Mouse (Mus musculus) heart, postnatal 4 days (tissue): Measurements from ENCODE around the gene Mrgprg. TPM values are rescaled to one million over a fixed set of nuclear protein-coding genes. Genes with fewer than 3 reads are reported as not detected.
A peak's percentile ranks its signal among the peaks of the same experiment; 100 is the strongest.

ENCODE experiments used
- DNase-seq: peaks from one replicate; pipeline ENCODE4 v3.0.0; 2021
- total RNA-seq, 2 experiments: library from RNA; stranded (reverse); gene quantifications; 2 replicates each; pipeline ENCODE4 v1.2.3; 2021

Mrgprg gene
- total RNA-seq, 2 experiments from 2014 or later = not detected

GRCm38 (mm10) chr7:143755357-143756124 lies 11.3 kb downstream of the Mrgprg start:
- DNase-seq = no peak

- DNase-seq = peak; percentile 78
Observed at GRCm38 (mm10) chr7:143753990-143754715, 12.6 kb downstream of the Mrgprg start.

- DNase-seq = no peak
Observed at GRCm38 (mm10) chr7:143752606-143753005, 14.2 kb downstream of the Mrgprg start.

GRCm38 (mm10) chr7:143752056-143752455 lies 14.7 kb downstream of the Mrgprg start:
- no peak for DNase-seq

GRCm38 (mm10) chr7:143751380-143751779 lies 15.4 kb downstream of the Mrgprg start:
- DNase-seq = no peak

GRCm38 (mm10) chr7:143749045-143749444 lies 17.7 kb downstream of the Mrgprg start:
- no peak for DNase-seq

- peak; percentile 95 for DNase-seq
Observed at GRCm38 (mm10) chr7:143748041-143748868, 18.5 kb downstream of the Mrgprg start.

GRCm38 (mm10) chr7:143740653-143741052 lies 26.1 kb downstream of the Mrgprg start:
- DNase-seq = no peak

- DNase-seq = peak; percentile 92
Observed at GRCm38 (mm10) chr7:143739511-143740461, 27.0 kb downstream of the Mrgprg start.

GRCm38 (mm10) chr7:143738601-143739006 lies 28.2 kb downstream of the Mrgprg start:
- DNase-seq = peak; percentile 56

GRCm38 (mm10) chr7:143738194-143738593 lies 28.6 kb downstream of the Mrgprg start:
- no peak for DNase-seq

- no peak for DNase-seq
Observed at GRCm38 (mm10) chr7:143733746-143734145, 33.0 kb downstream of the Mrgprg start.

GRCm38 (mm10) chr7:143729886-143730285 lies 36.9 kb downstream of the Mrgprg start:
- DNase-seq = peak; percentile 42

GRCm38 (mm10) chr7:143726396-143726795 lies 40.4 kb downstream of the Mrgprg start:
- no peak for DNase-seq

GRCm38 (mm10) chr7:143723841-143724240 lies 43.0 kb downstream of the Mrgprg start:
- DNase-seq = no peak

- no peak for DNase-seq
Observed at GRCm38 (mm10) chr7:143722646-143723045, 44.1 kb downstream of the Mrgprg start.

- DNase-seq = peak; percentile 44
Observed at GRCm38 (mm10) chr7:143717811-143718210, 49.0 kb downstream of the Mrgprg start.
